Mouse (Mus musculus): ENCODE results near the gene Rragb.

GRCm38 (mm10) chrX:153211101-153211500 lies 71.3 kb downstream of the Rragb start:
- TF ChIP-seq POLR2A (IDR thresholded peaks at IDR 0.05; ENCODE audit: borderline replicate concordance, extremely low read depth, insufficient read depth, insufficient read length, poor library complexity, severe bottlenecking) (no peak), CTCF (IDR thresholded peaks at IDR 0.05; ENCODE audit: borderline replicate concordance, extremely low read depth, insufficient read depth, insufficient read length) (no peak)

Data from brain, embryonic 14.5 days (tissue).